Mouse (Mus musculus): ENCODE data around the gene Dbndd2. TPM values are rescaled to one million over a fixed set of nuclear protein-coding genes. Genes with fewer than 3 reads are reported as not detected.

Dbndd2 gene
- polyA plus RNA-seq, 1 experiment from 2014 or later: 17.9 TPM

DNA sequence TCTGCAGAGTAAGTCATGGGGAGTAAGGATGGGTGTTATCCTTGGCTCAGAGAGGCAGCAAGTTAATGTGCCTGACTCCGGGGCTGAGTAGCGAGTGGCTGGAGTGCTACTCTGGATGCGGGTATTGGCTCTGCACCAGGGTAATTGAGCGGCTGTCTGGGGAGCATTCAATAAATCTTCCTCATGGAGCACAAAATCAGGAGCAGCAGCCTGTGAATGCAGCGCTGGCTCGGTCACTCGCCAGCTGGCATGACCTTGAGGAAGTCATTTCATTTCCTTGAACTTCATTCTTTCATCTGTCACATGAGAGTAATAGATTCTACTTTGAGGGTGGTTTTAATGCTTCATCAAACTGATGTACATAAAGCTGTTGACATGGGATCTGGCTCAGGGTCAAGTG lies 14.6 kb downstream of the Dbndd2 start:
- Histone ChIP-seq H3K27ac (ENCODE audit: low read length) (no peak overlapping the region), H3K9ac (replicated peaks; ENCODE audit: low read depth, low read length) (no peak overlapping the region), H3K4me1 (ENCODE audit: control insufficient read depth, insufficient read depth, low read length) (peaks cover 8% of the 10 kb centered on the region; the same call in 1 of the 2 replicates), H3K4me2 (replicated peaks; ENCODE audit: low read depth, low read length) (no peak overlapping the region), H3K36me3 (ENCODE audit: control insufficient read depth, insufficient read depth, low read length) (peaks cover 48% of the 10 kb centered on the region), H3K9me3 (ENCODE audit: control insufficient read depth, low read depth, low read length) (peaks cover 9% of the 10 kb centered on the region; the same call in 1 of the 2 replicates), H3K4me3 (ENCODE audit: low read depth, low read length) (no peak overlapping the region), H3K27me3 (ENCODE audit: control insufficient read depth, insufficient read depth, low read length) (no peaks in the 10 kb centered on the region)
- 91% methylated on average over 7 of the region's 7 CpGs for WGBS
- no peak for ATAC-seq (ENCODE audit: insufficient number of reproducible peaks, insufficient read depth, low FRiP score, low read depth)

- Histone ChIP-seq H3K4me2 (replicated peaks; ENCODE audit: low read depth, low read length) (no peak overlapping the region), H3K9ac (replicated peaks; ENCODE audit: low read depth, low read length) (no peak overlapping the region), H3K4me3 (ENCODE audit: low read depth, low read length) (no peak overlapping the region), H3K27ac (ENCODE audit: low read length) (no peak overlapping the region), H3K4me1 (ENCODE audit: control insufficient read depth, insufficient read depth, low read length) (no peaks in the 10 kb centered on the region), H3K9me3 (ENCODE audit: control insufficient read depth, low read depth, low read length) (peaks cover 9% of the 10 kb centered on the region; the same call in 1 of the 2 replicates), H3K36me3 (ENCODE audit: control insufficient read depth, insufficient read depth, low read length) (peaks cover 52% of the 10 kb centered on the region), H3K27me3 (ENCODE audit: control insufficient read depth, insufficient read depth, low read length) (no peaks in the 10 kb centered on the region)
- ATAC-seq (ENCODE audit: insufficient number of reproducible peaks, insufficient read depth, low FRiP score, low read depth): no peak
- 96% methylated on average over 3 of the region's 3 CpGs for WGBS
Observed at GRCm38 (mm10) chr2:164504919-164505318, 19.0 kb downstream of the Dbndd2 start.

- H3K9me3 ChIP-seq (ENCODE audit: control insufficient read depth, low read depth, low read length): peaks cover 9% of the 10 kb centered on the region; the same call in 1 of the 2 replicates
- no peak overlapping the region for H3K9ac ChIP-seq (replicated peaks; ENCODE audit: low read depth, low read length)
- no peak overlapping the region for H3K4me2 ChIP-seq (replicated peaks; ENCODE audit: low read depth, low read length)
- no peak overlapping the region for H3K27ac ChIP-seq (ENCODE audit: low read length)
- H3K36me3 ChIP-seq (ENCODE audit: control insufficient read depth, insufficient read depth, low read length): peaks cover 47% of the 10 kb centered on the region
- no peak overlapping the region for H3K4me3 ChIP-seq (ENCODE audit: low read depth, low read length)
- H3K27me3 ChIP-seq (ENCODE audit: control insufficient read depth, insufficient read depth, low read length): no peaks in the 10 kb centered on the region
- 84% methylated on average over 4 of the region's 4 CpGs for WGBS
- ATAC-seq (ENCODE audit: insufficient number of reproducible peaks, insufficient read depth, low FRiP score, low read depth): no peak
- no peaks in the 10 kb centered on the region for H3K4me1 ChIP-seq (ENCODE audit: control insufficient read depth, insufficient read depth, low read length)
Observed at GRCm38 (mm10) chr2:164505619-164506347, 19.9 kb downstream of the Dbndd2 start.

GRCm38 (mm10) chr2:164507811-164508210 lies 21.9 kb downstream of the Dbndd2 start:
- Histone ChIP-seq H3K27me3 (ENCODE audit: control insufficient read depth, insufficient read depth, low read length) (no peaks in the 10 kb centered on the region), H3K9me3 (ENCODE audit: control insufficient read depth, low read depth, low read length) (peaks cover 9% of the 10 kb centered on the region; the same call in 1 of the 2 replicates), H3K36me3 (ENCODE audit: control insufficient read depth, insufficient read depth, low read length) (peaks cover 29% of the 10 kb centered on the region), H3K27ac (ENCODE audit: low read length) (no peak overlapping the region), H3K4me1 (ENCODE audit: control insufficient read depth, insufficient read depth, low read length) (no peaks in the 10 kb centered on the region), H3K4me3 (ENCODE audit: low read depth, low read length) (no peak overlapping the region), H3K9ac (replicated peaks; ENCODE audit: low read depth, low read length) (no peak overlapping the region), H3K4me2 (replicated peaks; ENCODE audit: low read depth, low read length) (no peak overlapping the region)
- no peak for ATAC-seq (ENCODE audit: insufficient number of reproducible peaks, insufficient read depth, low FRiP score, low read depth)
- WGBS: 89% methylated on average over 19 of the region's 19 CpGs

DNA sequence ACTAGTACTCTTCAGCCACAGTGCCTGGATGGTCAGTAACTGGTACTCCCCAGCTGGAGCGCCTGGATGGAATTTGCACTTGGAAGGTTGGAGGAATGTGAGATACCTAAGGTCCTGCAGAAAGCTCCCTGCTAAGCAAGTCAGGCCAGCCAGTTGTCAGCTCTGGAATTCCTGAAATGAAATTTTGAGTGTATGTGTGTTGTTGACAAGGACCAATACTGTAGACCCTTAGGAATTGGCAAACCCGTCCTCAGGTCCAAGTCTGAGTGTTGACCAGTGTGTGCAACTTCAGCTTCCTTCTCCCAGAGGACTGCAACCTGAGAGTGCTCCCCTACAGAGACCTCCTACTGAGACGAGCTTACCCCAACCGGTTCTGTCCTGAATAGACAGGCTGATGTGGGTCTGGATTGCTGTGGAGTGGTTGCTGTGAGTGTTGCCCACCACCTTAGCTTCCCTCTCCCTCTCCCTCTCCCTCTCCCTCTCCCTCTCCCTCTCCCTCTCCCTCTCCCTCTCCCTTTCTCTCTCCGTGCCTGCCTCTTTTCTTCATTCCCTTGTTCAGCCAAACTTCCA lies 24.8 kb downstream of the Dbndd2 start:
- peaks cover 5% of the 10 kb centered on the region; the same call in 1 of the 2 replicates for H3K36me3 ChIP-seq (ENCODE audit: control insufficient read depth, insufficient read depth, low read length)
- 41% methylated on average over 4 of the region's 5 CpGs for WGBS
- H3K27me3 ChIP-seq (ENCODE audit: control insufficient read depth, insufficient read depth, low read length): no peaks in the 10 kb centered on the region
- H3K4me3 ChIP-seq (ENCODE audit: low read depth, low read length): no peak overlapping the region
- H3K27ac ChIP-seq (ENCODE audit: low read length): no peak overlapping the region
- no peaks in the 10 kb centered on the region for H3K9me3 ChIP-seq (ENCODE audit: control insufficient read depth, low read depth, low read length)
- H3K4me2 ChIP-seq (replicated peaks; ENCODE audit: low read depth, low read length): no peak overlapping the region
- no peak for ATAC-seq (ENCODE audit: insufficient number of reproducible peaks, insufficient read depth, low FRiP score, low read depth)
- no peaks in the 10 kb centered on the region for H3K4me1 ChIP-seq (ENCODE audit: control insufficient read depth, insufficient read depth, low read length)
- H3K9ac ChIP-seq (replicated peaks; ENCODE audit: low read depth, low read length): no peak overlapping the region

GRCm38 (mm10) chr2:164512121-164512909 lies 26.4 kb downstream of the Dbndd2 start:
- WGBS: 51% methylated on average over 12 of the region's 14 CpGs

GRCm38 (mm10) chr2:164513389-164513788 lies 27.5 kb downstream of the Dbndd2 start:
- 71% methylated on average over 8 of the region's 8 CpGs for WGBS
- Histone ChIP-seq H3K4me2 (replicated peaks; ENCODE audit: low read depth, low read length) (no peak overlapping the region), H3K9me3 (ENCODE audit: control insufficient read depth, low read depth, low read length) (no peaks in the 10 kb centered on the region), H3K36me3 (ENCODE audit: control insufficient read depth, insufficient read depth, low read length) (no peaks in the 10 kb centered on the region), H3K4me3 (ENCODE audit: low read depth, low read length) (no peak overlapping the region), H3K4me1 (ENCODE audit: control insufficient read depth, insufficient read depth, low read length) (peaks cover 1% of the 10 kb centered on the region; the same call in 1 of the 2 replicates), H3K27me3 (ENCODE audit: control insufficient read depth, insufficient read depth, low read length) (no peaks in the 10 kb centered on the region), H3K27ac (ENCODE audit: low read length) (no peak overlapping the region), H3K9ac (replicated peaks; ENCODE audit: low read depth, low read length) (no peak overlapping the region)
- ATAC-seq (ENCODE audit: insufficient number of reproducible peaks, insufficient read depth, low FRiP score, low read depth): no peak

More at GRCm38 (mm10) chr2:164512121-164512909, 26.4 kb downstream of the Dbndd2 start:
- Histone ChIP-seq H3K36me3 (ENCODE audit: control insufficient read depth, insufficient read depth, low read length) (no peaks in the 10 kb centered on the region), H3K27me3 (ENCODE audit: control insufficient read depth, insufficient read depth, low read length) (no peaks in the 10 kb centered on the region), H3K4me2 (replicated peaks; ENCODE audit: low read depth, low read length) (no peak overlapping the region), H3K27ac (ENCODE audit: low read length) (no peak overlapping the region), H3K4me3 (ENCODE audit: low read depth, low read length) (no peak overlapping the region), H3K9me3 (ENCODE audit: control insufficient read depth, low read depth, low read length) (no peaks in the 10 kb centered on the region), H3K9ac (replicated peaks; ENCODE audit: low read depth, low read length) (no peak overlapping the region), H3K4me1 (ENCODE audit: control insufficient read depth, insufficient read depth, low read length) (no peaks in the 10 kb centered on the region)
- ATAC-seq (ENCODE audit: insufficient number of reproducible peaks, insufficient read depth, low FRiP score, low read depth): no peak

GRCm38 (mm10) chr2:164514916-164515315 lies 29.0 kb downstream of the Dbndd2 start:
- H3K27ac ChIP-seq (ENCODE audit: low read length): no peak overlapping the region
- no peak for ATAC-seq (ENCODE audit: insufficient number of reproducible peaks, insufficient read depth, low FRiP score, low read depth)

More at GRCm38 (mm10) chr2:164514916-164515315, 29.0 kb downstream of the Dbndd2 start:
- WGBS: 77% methylated on average over 3 of the region's 3 CpGs
- Histone ChIP-seq H3K4me2 (replicated peaks; ENCODE audit: low read depth, low read length) (no peak overlapping the region), H3K27me3 (ENCODE audit: control insufficient read depth, insufficient read depth, low read length) (no peaks in the 10 kb centered on the region), H3K9me3 (ENCODE audit: control insufficient read depth, low read depth, low read length) (no peaks in the 10 kb centered on the region), H3K4me3 (ENCODE audit: low read depth, low read length) (no peak overlapping the region), H3K36me3 (ENCODE audit: control insufficient read depth, insufficient read depth, low read length) (no peaks in the 10 kb centered on the region), H3K9ac (replicated peaks; ENCODE audit: low read depth, low read length) (no peak overlapping the region), H3K4me1 (ENCODE audit: control insufficient read depth, insufficient read depth, low read length) (peaks cover 8% of the 10 kb centered on the region)
